Mouse (Mus musculus) myocyte (in vitro differentiated cells): Measurements from ENCODE around the gene Sfta2. TPM values are rescaled to one million over a fixed set of nuclear protein-coding genes. Genes with fewer than 3 reads are reported as not detected.

ENCODE experiments used
- H3K27me3 ChIP-seq: one replicate; pipeline ENCODE4 v1.6.1; 2011; ENCODE audit not compliant: control insufficient read depth, insufficient read depth, insufficient read length
- H3K36me3 ChIP-seq: one replicate; pipeline ENCODE4 v1.6.1; 2011; ENCODE audit not compliant: control insufficient read depth, insufficient read depth
- H3K4me2 ChIP-seq: one replicate; pipeline ENCODE4 v1.6.1; 2011; ENCODE audit warnings: low read depth, control low read depth
- H3K4me3 ChIP-seq: one replicate; pipeline ENCODE4 v1.5.1; 2011; ENCODE audit warnings: mild to moderate bottlenecking, control low read depth, moderate library complexity
- H3K79me2 ChIP-seq: one replicate; pipeline ENCODE4 v1.6.1; 2011; ENCODE audit not compliant: control insufficient read depth, insufficient read depth
- H3ac ChIP-seq: one replicate; pipeline ENCODE4 v1.6.1; 2011; ENCODE audit not compliant: control insufficient read depth, insufficient read length
- CEBPB ChIP-seq: IDR thresholded peaks from 2 replicates; pipeline ENCODE4 v1.6.1; 2011; ENCODE audit warnings: mild to moderate bottlenecking, moderate library complexity; ENCODE audit not compliant: poor library complexity, insufficient read depth, severe bottlenecking
- E2F4 ChIP-seq: IDR thresholded peaks from one replicate; pipeline ENCODE4 v1.6.1; 2011; ENCODE audit warnings: mild to moderate bottlenecking, control low read depth, moderate library complexity; ENCODE audit not compliant: insufficient read depth
- MAX ChIP-seq: IDR thresholded peaks from one replicate; pipeline ENCODE4 v1.6.1; 2011; ENCODE audit warnings: low read depth, mild to moderate bottlenecking, control low read depth
- MYOD1 ChIP-seq, 3 experiments: IDR thresholded peaks; one replicate each; pipeline ENCODE4 v1.6.1; 2011; ENCODE audit warnings: control low read depth in 2 of 3, low read depth in 2 of 3, mild to moderate bottlenecking in 2 of 3, moderate library complexity in 1 of 3; ENCODE audit not compliant: insufficient read length in 2 of 3, control insufficient read depth in 1 of 3
- MYOG ChIP-seq, 3 experiments: IDR thresholded peaks; one replicate each; pipeline ENCODE4 v1.6.1; 2011; ENCODE audit warnings: control low read depth in 2 of 3, low read depth in 2 of 3, mild to moderate bottlenecking in 2 of 3; ENCODE audit not compliant: insufficient read length in 2 of 3, control insufficient read depth in 1 of 3, insufficient read depth in 1 of 3
- POLR2A ChIP-seq: IDR thresholded peaks from one replicate; pipeline ENCODE4 v1.6.1; 2011; ENCODE audit warnings: low read depth, mild to moderate bottlenecking, control low read depth, moderate library complexity; ENCODE audit not compliant: insufficient read length
- POLR2AphosphoS2 ChIP-seq: IDR thresholded peaks from one replicate; pipeline ENCODE4 v1.6.1; 2011; ENCODE audit warnings: low read depth, control low read depth; ENCODE audit not compliant: insufficient read length
- REST ChIP-seq: IDR thresholded peaks from one replicate; pipeline ENCODE4 v1.6.1; 2011; ENCODE audit warnings: mild to moderate bottlenecking, control low read depth, moderate library complexity; ENCODE audit not compliant: insufficient read depth, insufficient read length
- SRF ChIP-seq: IDR thresholded peaks from one replicate; pipeline ENCODE4 v1.6.1; 2011; ENCODE audit warnings: low read depth; ENCODE audit not compliant: control insufficient read depth, insufficient read length
- TCF12 ChIP-seq: IDR thresholded peaks from one replicate; pipeline ENCODE4 v1.6.1; 2011; ENCODE audit warnings: mild to moderate bottlenecking, control low read depth; ENCODE audit not compliant: poor library complexity, insufficient read depth, severe bottlenecking
- TCF3 ChIP-seq: IDR thresholded peaks from one replicate; pipeline ENCODE4 v1.6.1; 2011; ENCODE audit warnings: low read depth, control low read depth; ENCODE audit not compliant: insufficient read length
- USF1 ChIP-seq: IDR thresholded peaks from one replicate; pipeline ENCODE4 v1.6.1; 2011; ENCODE audit warnings: low read depth, mild to moderate bottlenecking, control low read depth, moderate library complexity
- polyA plus RNA-seq: library from polyadenylated mRNA; unstranded; fragments of >200 nt; fragmentation: generic; extraction: Trizol; gene quantifications from one replicate; pipeline ENCODE4 v1.2.1, GENCODE M21; 2012; ENCODE audit warnings: missing spikeins

Gene Sfta2
- polyA plus RNA-seq, 1 experiment, result not detected

GRCm38 (mm10) chr17:35601736-35602354, 496 bp downstream of the Sfta2 start:
- TF ChIP-seq POLR2A (no peak), MAX (no peak), POLR2AphosphoS2 (no peak), MYOD1 (IDR thresholded peaks at IDR 0.05; ENCODE audit: control insufficient read depth in 1 of 3, insufficient read length in 2 of 3, low read depth in 2 of 3) (no peak), CEBPB (no peak), SRF (no peak), TCF12 (no peak), USF1 (no peak), MYOG (IDR thresholded peaks at IDR 0.05; ENCODE audit: control insufficient read depth in 1 of 3, insufficient read depth in 1 of 3, insufficient read length in 2 of 3, low read depth in 2 of 3) (no peak), TCF3 (no peak), E2F4 (no peak), REST (no peak)
- H3K4me2 ChIP-seq, result no peak overlapping the region
- no peaks in the 10 kb centered on the region for H3K79me2 ChIP-seq
- no peaks in the 10 kb centered on the region for H3K36me3 ChIP-seq
- no peaks in the 10 kb centered on the region for H3K27me3 ChIP-seq
- no peak overlapping the region for H3K4me3 ChIP-seq
- H3ac ChIP-seq, result no peak overlapping the region

DNA sequence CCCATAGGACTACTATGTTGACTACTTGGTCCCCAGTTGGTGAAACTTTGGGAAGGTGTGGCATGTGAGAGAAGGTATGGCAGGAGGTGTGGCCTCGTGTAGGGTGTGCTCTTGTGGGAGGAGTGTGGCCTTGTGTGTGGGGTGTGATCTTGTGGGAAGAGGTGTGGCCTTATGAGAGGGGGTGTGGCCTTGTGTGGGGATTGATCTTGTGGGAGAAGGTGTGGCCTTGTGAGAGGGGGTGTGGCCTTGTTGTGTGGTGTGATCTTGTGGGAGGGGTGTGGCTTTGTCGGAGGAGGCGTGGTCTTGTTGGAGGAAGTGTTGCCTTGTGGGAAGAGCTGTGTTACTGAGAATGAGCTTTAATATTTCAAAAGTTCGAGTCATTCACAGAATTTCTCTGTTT, 15.8 kb downstream of the Sfta2 start:
- TF ChIP-seq CEBPB (no peak), TCF3 (no peak)
- Histone ChIP-seq H3K4me3 (no peak overlapping the region), H3K79me2 (no peaks in the 10 kb centered on the region)

GRCm38 (mm10) chr17:35626537-35626936, 25.2 kb downstream of the Sfta2 start, which contains the start of gene Gm9573:
TSS of gene Gm9573 (minus strand) at chr17:35626637.
- Histone ChIP-seq H3ac (no peak within 1 kb of the TSS), H3K27me3 (peaks cover 11% of the 10 kb centered on the region), H3K4me3 (no peak within 1 kb of the TSS), H3K79me2 (no peaks in the 10 kb centered on the region), H3K4me2 (no peak within 1 kb of the TSS), H3K36me3 (no peaks in the 10 kb centered on the region)
- TF ChIP-seq POLR2AphosphoS2, result no peak
- no peak for TF ChIP-seq MYOD1 (IDR thresholded peaks at IDR 0.05; ENCODE audit: control insufficient read depth in 1 of 3, insufficient read length in 2 of 3, low read depth in 2 of 3)
- no peak for TF ChIP-seq SRF
- no peak for TF ChIP-seq MAX
- no peak for TF ChIP-seq MYOG (IDR thresholded peaks at IDR 0.05; ENCODE audit: control insufficient read depth in 1 of 3, insufficient read depth in 1 of 3, insufficient read length in 2 of 3, low read depth in 2 of 3)
- TF ChIP-seq TCF3, result no peak
- TF ChIP-seq E2F4, result no peak

More for the DNA sequence above, 15.8 kb downstream of the Sfta2 start:
- Histone ChIP-seq H3ac (no peak overlapping the region), H3K36me3 (no peaks in the 10 kb centered on the region), H3K27me3 (peaks cover 25% of the 10 kb centered on the region), H3K4me2 (no peak overlapping the region)

- TF ChIP-seq MYOG (IDR thresholded peaks at IDR 0.05; ENCODE audit: control insufficient read depth in 1 of 3, insufficient read depth in 1 of 3, insufficient read length in 2 of 3, low read depth in 2 of 3) (no peak), REST (no peak), CEBPB (no peak), USF1 (no peak)
- no peak overlapping the region for H3K4me2 ChIP-seq
Observed at GRCm38 (mm10) chr17:35633992-35634391, 32.6 kb downstream of the Sfta2 start.

DNA sequence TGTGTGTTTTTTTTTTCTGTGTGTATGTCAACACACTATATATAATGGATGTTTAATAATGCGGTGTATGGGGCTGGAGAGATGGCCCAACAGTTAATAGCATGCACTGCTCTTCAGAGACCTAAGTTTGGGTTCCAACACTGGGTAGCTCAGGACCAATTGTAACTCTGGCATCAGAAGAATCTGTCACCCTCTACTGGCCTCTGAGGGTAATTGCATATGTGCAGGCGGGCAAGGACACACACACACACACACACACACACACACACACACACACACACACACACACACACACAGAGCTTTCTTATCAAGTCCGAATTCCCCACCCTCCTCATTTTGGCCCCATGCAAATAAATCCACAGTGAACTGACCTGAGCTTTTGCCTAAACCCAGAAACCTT, 33.9 kb downstream of the Sfta2 start:
- Histone ChIP-seq H3K4me2 (no peak overlapping the region), H3K36me3 (no peaks in the 10 kb centered on the region), H3K27me3 (peaks cover 16% of the 10 kb centered on the region), H3K4me3 (peak overlapping the region; percentile 7), H3ac (no peak overlapping the region), H3K79me2 (no peaks in the 10 kb centered on the region)
- TF ChIP-seq E2F4, result no peak
- TF ChIP-seq SRF, result no peak
- TF ChIP-seq TCF3, result no peak
- TF ChIP-seq REST, result no peak
- TF ChIP-seq MAX, result no peak
- TF ChIP-seq MYOG (IDR thresholded peaks at IDR 0.05; ENCODE audit: control insufficient read depth in 1 of 3, insufficient read depth in 1 of 3, insufficient read length in 2 of 3, low read depth in 2 of 3), result no peak
- no peak for TF ChIP-seq TCF12
- TF ChIP-seq CEBPB, result no peak
- TF ChIP-seq USF1, result no peak
- no peak for TF ChIP-seq MYOD1 (IDR thresholded peaks at IDR 0.05; ENCODE audit: control insufficient read depth in 1 of 3, insufficient read length in 2 of 3, low read depth in 2 of 3)
- TF ChIP-seq POLR2A, result no peak
- TF ChIP-seq POLR2AphosphoS2, result no peak

More at GRCm38 (mm10) chr17:35633992-35634391, 32.6 kb downstream of the Sfta2 start:
- no peak overlapping the region for H3ac ChIP-seq
- H3K36me3 ChIP-seq, result no peaks in the 10 kb centered on the region
- no peak overlapping the region for H3K4me3 ChIP-seq
- H3K27me3 ChIP-seq, result peaks cover 16% of the 10 kb centered on the region
- no peaks in the 10 kb centered on the region for H3K79me2 ChIP-seq
